Comparison of ENCODE assay signal across 8 mouse cellular contexts in the genomic region with DNA sequence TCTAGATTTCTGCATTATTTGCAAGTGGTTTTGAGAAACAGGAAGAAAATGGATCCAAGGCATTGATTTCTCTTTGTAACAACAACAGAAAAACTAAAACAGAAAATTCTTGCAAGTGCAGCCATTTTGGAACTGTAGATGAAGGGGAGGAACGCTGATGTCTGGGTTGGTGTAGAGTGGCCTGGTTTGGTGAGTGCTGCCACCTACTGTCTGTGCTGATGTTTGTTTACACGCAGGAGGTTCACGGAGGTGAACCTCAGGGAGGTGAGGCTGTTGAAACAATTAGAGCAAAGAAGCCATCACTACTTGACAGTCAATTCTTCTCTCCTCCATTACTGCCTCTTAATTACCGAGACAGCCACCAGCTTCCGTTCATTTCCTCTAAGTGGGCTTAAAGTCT. TPM values are rescaled to one million over a fixed set of nuclear protein-coding genes. Genes with fewer than 3 reads are reported as not detected.
DNase-seq lines count a peak whose midpoint lies in the region; ATAC-seq lines count a peak whose summit lies in the region.

No protein-coding gene starts in this region.

- no peak overlapping the region for H3K27ac ChIP-seq in embryonic facial prominence, embryonic 11.5 days (replicated peaks; ENCODE audit: low read depth, low read length)

- no peaks in the 10 kb centered on the region; the same call in none of the 2 replicates for H3K36me3 ChIP-seq in embryonic facial prominence, embryonic 11.5 days (replicated peaks; ENCODE audit: control insufficient read depth, insufficient read depth, low read depth, low read length)

- ATAC-seq in embryonic facial prominence, embryonic 11.5 days (replicated peaks; ENCODE audit: insufficient number of reproducible peaks, low FRiP score, low TSS enrichment, low read depth), result no peak; the same call in 1 of the 2 replicates
- ATAC-seq in megakaryocyte, adult 5-6 weeks (ENCODE audit: poor library complexity, severe bottlenecking), result peak; percentile 72

- H3K4me1 ChIP-seq in embryonic facial prominence, embryonic 11.5 days (ENCODE audit: control insufficient read depth, insufficient read depth, low read length), result no peaks in the 10 kb centered on the region; the same call in 1 of the 2 replicates

- H3K27me3 ChIP-seq in embryonic facial prominence, embryonic 11.5 days (ENCODE audit: control insufficient read depth, insufficient read depth, low read length), result no peaks in the 10 kb centered on the region

- no peaks in the 10 kb centered on the region for H3K9me3 ChIP-seq in embryonic facial prominence, embryonic 11.5 days (replicated peaks; ENCODE audit: control insufficient read depth, low read length)

- H3K4me3 ChIP-seq in embryonic facial prominence, embryonic 11.5 days (ENCODE audit: low read depth, low read length), result no peak overlapping the region

- WGBS in embryonic facial prominence, embryonic 11.5 days, result 24% methylated on average over 5 of the region's 5 CpGs

- H3K9ac ChIP-seq in embryonic facial prominence, embryonic 11.5 days (replicated peaks; ENCODE audit: low read length), result no peak overlapping the region

- no peak overlapping the region for H3K4me2 ChIP-seq in embryonic facial prominence, embryonic 11.5 days (ENCODE audit: low read depth, low read length)

- intact Hi-C loops in heart, postnatal 25 days (cut with DNase I), result loop anchor here (1.0 kb wide), 1 partner anchor 522 kb away; no protein-coding TSS in a partner anchor
- intact Hi-C loops in heart, postnatal 10 days (cut with DNase I), result loop anchor here (2.0 kb wide), 1 partner anchor 523 kb away; no protein-coding TSS in a partner anchor

- DNase-seq in heart, adult 11 months, result peak; percentile 90
- DNase-seq in heart, postnatal 25 days (ENCODE audit: low spot score), result no peak
- DNase-seq in adrenal gland, postnatal 14 days, result peak; percentile 78
- DNase-seq in embryonic facial prominence, embryonic 11.5 days (ENCODE audit: low spot score), result peak; percentile 74
- DNase-seq in heart, postnatal 10 days, result peak; percentile 73 to 80
- peak; percentile 61 to 85 for DNase-seq in kidney, postnatal 36 days
- DNase-seq in skeletal muscle tissue, adult 2 months (ENCODE audit: low read depth, low spot score), result peak; percentile 57

RNA-seq across cellular contexts. Expression of a gene that starts 54.7 kb away (rescaled TPM):
- total RNA-seq in heart, postnatal 25 days (2021), result not detected
- 0.70 and 1.8 TPM in 2 replicates for total RNA-seq in adrenal gland, postnatal 14 days (2021)
- polyA plus RNA-seq in embryonic facial prominence, embryonic 11.5 days (2014; fragmentation: Nextera tagmentation; extraction: Ambion mirVana), result 0.18 and 0.31 TPM in 2 replicates
- under 1 TPM in 1 of 2 experiments, not detected in 1; 0.45 TPM for total RNA-seq in heart, postnatal 10 days (2021)
- total RNA-seq in megakaryocyte, adult 5-6 weeks (2015), result not detected in 2 replicates
- not detected in 2 replicates for total RNA-seq in megakaryocyte, adult 5-6 weeks (2017)
